Mouse (Mus musculus) cortical plate, adult 2 months (tissue): ENCODE measurements around the gene Card6.

Experiments used
- CTCF ChIP-seq: fragments of 200-500 bp; IDR thresholded peaks from 2 replicates; pipeline ENCODE4 v1.5.1; 2011; ENCODE audit warnings: mild to moderate bottlenecking, control low read depth, low read length; ENCODE audit not compliant: insufficient read depth; ENCODE audit errors: extremely low read depth
- POLR2A ChIP-seq: fragments of 200-500 bp; IDR thresholded peaks from 2 replicates; pipeline ENCODE4 v1.6.1; 2011; ENCODE audit warnings: mild to moderate bottlenecking, low read length, control low read depth; ENCODE audit not compliant: insufficient read depth; ENCODE audit errors: extremely low read depth

DNA sequence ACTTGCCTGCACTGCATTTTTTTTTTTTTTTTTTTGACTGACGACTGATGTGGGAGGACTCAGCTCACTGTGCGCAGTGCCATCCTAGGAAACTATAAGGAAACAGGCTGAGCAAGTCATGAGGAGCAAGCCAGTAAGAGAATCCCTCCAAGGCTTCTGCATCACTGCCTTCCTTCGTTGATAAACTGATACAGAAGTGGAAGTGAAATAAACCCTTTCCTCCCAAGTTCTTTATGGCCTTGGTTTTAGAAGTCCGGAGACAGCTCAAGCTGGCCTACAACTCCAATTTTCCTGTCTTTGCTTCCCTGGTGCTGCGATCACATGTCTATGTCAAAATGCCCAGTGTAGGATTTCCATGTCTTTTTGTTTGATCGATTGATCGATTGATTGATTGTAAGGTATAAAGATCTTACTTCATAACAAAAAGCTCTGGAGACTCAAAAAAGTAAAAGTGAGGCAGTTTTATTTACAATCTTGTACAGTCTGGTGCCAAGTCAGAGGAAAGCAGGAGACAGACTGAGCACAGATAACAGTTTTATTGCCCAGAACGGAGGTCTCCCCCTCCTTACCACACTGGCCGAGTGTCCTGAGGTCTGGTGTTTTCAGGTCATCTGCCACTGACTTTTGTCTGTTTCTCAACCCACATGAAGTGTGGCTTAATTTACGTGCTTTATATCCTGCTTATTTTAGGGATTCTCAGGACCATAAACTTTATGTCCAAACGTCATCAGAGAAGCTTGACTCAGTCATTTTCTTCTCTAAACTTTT lies 12.6 kb downstream of the Card6 start:
- no peak for TF ChIP-seq POLR2A
- TF ChIP-seq CTCF, result no peak
